Mouse (Mus musculus) left cerebral cortex, postnatal 25 days (tissue): ENCODE measurements around the gene Igsf21. TPM values are rescaled to one million over a fixed set of nuclear protein-coding genes. Genes with fewer than 3 reads are reported as not detected.

Experiments
- DNase-seq, 2 experiments: peaks; one replicate each; pipeline ENCODE4 v3.0.0; 2022; ENCODE audit warnings: low spot score in 2 of 2, mixed read lengths in 1 of 2
- intact Hi-C: fragments of 180-260 bp; cut with DNase I; formaldehyde crosslinking; loops from one replicate; pipeline ENCODE4 v1.15.1; 2025
- total RNA-seq, 2 experiments: library from RNA; stranded (reverse); gene quantifications; 2 replicates each; pipeline ENCODE4 v1.2.3; 2021

Igsf21 gene
- total RNA-seq, 2 experiments from 2014 or later, result 76.8 to 91.4 TPM

DNA sequence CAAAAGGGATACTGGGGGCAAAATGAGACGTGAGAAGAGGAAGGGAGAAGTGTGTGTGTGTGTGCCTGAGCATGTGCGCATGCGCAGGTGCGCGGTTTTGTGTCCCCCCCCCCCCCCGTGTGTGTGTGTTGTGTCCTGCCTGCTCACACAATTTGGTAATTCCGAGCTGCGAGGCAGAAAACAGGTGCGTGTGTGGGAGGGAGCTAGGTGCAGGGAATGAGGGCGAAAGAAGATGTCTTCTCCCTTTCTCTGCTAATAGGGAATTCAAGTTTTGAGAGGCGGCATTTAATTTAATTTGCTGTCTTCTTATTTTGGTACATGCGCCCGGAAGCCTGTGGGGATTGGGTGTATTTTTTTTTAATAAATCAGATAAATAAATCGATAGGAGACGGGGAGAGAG, 211.4 kb downstream of the Igsf21 start:
- no peak for DNase-seq

DNA sequence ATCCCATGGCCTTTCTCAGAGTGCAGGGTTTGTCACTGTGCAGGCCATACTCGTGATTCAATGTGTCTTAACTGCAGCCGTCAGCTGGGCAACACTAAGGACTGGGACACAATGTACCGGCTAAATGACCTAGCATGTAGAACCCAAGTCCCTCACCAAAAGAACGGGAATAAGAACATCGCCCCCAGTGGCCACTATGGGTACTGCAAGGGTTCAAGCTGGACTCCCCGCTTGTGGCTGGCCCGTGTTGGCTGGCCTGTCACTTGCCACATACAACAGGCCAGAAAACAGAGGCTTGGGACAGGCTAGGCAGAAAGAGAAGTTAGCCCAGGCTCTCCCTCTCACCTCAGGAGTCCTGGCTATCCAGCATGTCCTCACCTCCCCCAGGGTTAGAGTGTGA, 213.2 kb downstream of the Igsf21 start:
- DNase-seq, result peak in 1 of 2 experiments; percentile 36
- intact Hi-C loops, result loop anchor here (5.0 kb wide), 2 partner anchors 106 to 156 kb away; no protein-coding TSS in a partner anchor

More for the DNA sequence above, 211.4 kb downstream of the Igsf21 start:
- intact Hi-C loops, result loop anchor here (5.0 kb wide), 1 partner anchor 207 kb away; no protein-coding TSS in a partner anchor

DNA sequence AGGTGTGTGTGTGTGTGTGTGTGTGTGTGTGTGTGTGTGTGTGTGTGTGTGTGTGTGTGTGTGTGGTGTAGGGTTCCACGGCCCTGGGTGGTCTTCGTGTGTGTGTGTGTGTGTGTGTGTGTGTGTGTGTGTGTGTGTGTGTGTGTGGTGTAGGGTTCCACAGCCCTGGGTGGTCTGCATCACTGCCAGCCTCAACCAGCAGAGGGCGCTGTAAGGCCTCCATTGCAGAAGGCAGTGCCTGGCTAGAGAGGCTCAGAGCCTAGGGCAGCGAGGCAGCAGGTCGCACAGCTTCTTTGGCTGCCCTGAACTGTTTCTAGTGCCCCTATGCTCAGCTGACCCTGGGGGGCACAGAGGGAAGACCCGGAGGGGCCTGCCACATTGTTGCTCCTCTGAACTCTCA, 216.2 kb downstream of the Igsf21 start:
- peak in 1 of 2 experiments; percentile 44 for DNase-seq
- intact Hi-C loops, result loop anchor here (2.0 to 5.0 kb wide), 3 partner anchors 46 to 153 kb away; no protein-coding TSS in a partner anchor

DNA sequence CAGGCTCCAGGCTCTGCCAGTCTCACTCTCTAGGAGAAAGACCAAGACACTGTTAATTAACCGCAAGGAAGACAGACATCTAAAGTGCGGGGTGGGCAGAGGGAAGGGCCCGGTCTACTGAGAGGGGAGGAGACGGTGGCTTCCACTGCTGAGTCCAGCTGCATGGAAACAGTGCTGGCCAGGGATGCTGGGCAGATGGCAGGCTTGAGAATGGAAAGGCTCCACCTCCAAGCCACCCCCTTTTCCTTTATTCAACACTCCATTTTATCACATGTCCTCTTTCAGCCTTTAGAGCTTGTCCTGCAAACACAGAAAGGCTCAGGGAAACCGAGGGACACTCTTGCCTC, 216.6 kb downstream of the Igsf21 start:
- intact Hi-C loops, result loop anchor here (2.0 to 5.0 kb wide), 3 partner anchors 47 to 153 kb away; no protein-coding TSS in a partner anchor
- DNase-seq, result peak in 1 of 2 experiments; percentile 62

DNA sequence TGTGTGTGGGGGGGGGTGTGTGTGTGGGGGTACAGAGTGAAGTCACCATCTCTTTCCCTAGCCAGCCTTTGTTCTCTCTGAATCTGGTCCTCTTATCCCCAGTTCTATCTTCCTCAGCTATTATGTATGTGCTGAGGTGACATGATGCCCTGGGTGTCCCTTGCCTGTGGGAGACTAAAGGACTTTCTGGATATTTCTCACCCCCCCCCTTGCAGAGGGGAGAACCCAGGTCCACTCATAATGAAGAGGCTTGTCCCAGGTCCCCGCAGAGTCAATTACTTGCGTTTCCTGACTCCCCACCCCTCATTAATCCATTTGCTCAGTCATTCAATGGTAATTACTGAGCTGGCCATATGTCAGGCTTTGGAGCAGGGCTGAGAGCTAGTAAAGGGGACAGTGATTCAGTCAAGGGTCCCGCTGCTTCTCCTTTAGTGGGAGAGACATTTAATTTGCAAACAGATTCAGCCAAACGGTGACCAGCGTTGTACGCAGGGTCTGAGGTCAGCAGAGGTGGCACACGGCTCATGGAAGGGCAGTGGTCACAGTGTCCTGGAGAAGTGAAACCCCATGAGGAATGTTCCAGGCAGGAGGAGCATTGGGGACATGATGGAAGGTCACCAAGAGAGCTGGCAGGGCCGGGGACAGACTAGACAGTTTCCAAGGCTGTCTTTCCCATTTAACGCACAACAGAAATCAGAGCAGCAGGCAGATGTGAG, 217.1 kb downstream of the Igsf21 start:
- intact Hi-C loops, result loop anchor here (2.0 to 5.0 kb wide), 3 partner anchors 47 to 152 kb away; no protein-coding TSS in a partner anchor
- DNase-seq, result no peak

DNA sequence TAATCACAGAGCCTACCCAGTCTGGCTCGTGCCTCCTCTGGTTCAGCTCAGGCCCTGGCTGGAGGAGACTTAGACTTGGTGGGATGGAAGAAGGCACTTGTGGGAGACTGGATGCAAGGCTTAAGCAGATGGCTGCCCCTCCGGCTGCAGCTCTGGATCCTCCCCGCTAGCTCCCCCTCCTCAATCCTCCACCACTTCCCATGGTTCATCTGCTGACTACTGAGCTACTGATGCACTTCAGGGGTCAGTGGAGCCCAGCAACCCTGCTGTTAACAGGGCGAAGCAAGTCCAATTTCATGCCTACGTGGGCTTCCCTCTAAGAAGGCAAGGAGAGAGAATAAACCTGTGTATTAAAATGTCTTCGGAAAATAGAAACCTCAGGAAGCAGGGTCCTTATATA, 222.8 kb downstream of the Igsf21 start:
- intact Hi-C loops, result no loop called here
- DNase-seq, result no peak

DNA sequence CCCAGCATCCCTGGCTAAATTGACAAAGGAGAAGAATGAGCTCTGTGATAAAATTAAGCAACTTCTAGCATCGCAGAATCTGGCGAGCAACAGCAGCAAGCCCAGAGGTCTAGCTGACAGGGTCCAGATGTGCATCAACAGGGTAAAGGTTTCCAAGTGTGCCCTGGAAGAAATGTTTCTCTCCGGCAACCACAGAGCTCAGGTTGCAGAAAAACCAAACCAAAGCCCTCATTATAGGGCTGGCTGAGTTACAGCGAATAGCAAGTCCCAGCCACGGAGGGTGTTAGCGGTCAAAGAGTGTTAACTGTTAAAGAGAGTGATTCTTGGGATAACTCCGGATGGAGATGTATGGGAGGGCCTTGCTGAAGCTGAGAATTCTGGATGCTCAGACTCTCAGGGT, 230.7 kb downstream of the Igsf21 start:
- DNase-seq, result no peak
- intact Hi-C loops, result no loop called here

DNA sequence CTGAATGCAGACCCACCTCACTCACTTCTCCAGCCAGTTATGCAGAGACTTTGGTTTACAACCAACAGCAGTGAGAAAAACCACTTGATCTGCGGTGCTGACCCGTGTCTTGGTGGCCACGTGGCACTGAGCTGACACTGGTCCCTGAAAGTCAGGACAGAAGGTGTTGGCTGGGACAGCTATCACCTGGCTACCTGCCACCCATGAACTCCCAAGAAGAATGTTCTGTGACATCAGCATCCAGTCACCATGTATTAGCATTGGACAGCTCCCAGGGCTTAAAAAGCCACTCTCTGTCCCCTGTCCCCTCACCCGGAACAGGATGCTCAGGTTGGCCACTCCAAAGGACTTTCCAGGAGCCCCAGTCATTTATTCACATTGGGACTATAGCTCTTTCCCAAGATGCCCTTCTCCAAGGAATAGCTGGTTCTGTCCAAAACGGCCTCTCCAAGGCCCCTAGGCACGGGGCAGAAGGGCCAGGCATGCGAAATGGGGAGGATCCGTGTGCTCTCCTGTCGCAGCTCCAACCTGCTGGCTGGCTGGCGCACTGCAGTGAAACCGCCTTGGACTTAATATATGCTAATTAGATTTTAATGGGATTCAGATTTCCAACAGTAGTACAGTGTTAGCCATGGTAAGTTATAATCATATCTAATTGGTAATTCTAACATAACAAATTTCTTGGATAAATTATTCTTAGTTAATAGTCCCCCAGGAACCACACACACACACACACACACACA, 235.7 kb downstream of the Igsf21 start:
- DNase-seq, result no peak
- intact Hi-C loops, result no loop called here

DNA sequence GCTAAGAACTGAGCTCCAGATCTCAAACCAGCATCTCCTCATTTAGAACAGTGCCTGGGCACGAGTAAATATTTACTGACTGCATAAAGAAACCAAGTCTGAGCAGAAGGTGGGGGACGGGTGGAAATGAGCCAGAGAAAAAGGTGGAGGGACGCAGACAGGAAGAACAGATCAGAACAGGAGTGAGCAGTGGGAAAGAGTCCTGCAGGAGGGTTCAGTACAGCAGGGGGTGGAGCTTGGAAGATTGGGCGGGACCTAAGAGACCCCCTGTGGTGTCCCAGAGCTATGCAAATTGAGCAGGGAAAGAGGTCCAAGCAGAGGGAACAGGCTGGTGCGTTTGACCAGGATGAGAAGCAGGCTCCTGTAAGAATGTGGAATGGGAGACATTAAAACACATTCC, 241.7 kb downstream of the Igsf21 start:
- DNase-seq, result no peak

DNA sequence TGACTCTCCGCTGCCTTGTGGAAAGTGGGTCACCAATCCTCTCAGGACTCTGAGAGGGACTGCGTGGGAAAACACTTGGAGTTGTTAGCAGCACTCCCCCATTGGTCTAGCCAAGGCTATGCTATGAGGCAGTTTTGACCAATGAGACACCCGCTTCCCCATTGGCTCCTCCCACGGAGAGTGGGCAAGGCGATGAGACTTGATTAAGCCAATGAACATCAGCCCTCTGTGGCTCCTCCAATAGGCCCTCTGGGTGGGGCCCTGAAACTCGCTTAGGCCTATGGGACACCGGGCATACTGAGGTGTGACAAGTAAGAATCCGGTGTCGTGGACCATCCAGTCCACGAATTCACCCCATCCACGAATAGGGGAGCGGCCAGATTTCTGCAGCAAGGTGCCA, 242.4 kb downstream of the Igsf21 start:
- peak; percentile 44 to 88 for DNase-seq
- intact Hi-C loops, result no loop called here

More for the DNA sequence above, 241.7 kb downstream of the Igsf21 start:
- intact Hi-C loops, result no loop called here

DNA sequence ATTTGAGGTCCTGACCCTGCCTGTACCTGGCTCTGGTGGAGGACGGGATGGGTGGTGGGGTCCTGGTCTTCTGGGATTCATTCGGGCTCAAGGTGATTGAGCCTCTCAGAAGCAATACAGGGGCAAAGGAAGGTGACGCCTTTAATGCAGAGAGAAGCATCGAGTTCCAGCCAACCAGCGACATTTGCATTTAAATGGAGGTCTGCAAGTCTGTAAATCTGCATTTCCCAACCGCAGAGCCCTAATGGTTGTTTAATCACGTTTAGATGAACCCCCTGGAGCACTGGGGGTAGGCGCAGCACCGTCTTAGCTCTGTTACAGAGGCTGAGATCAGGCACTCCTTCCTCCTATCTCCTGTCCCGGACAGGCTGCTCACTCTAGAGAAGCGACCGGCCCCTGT, 244.5 kb downstream of the Igsf21 start:
- intact Hi-C loops, result no loop called here
- DNase-seq, result no peak

DNA sequence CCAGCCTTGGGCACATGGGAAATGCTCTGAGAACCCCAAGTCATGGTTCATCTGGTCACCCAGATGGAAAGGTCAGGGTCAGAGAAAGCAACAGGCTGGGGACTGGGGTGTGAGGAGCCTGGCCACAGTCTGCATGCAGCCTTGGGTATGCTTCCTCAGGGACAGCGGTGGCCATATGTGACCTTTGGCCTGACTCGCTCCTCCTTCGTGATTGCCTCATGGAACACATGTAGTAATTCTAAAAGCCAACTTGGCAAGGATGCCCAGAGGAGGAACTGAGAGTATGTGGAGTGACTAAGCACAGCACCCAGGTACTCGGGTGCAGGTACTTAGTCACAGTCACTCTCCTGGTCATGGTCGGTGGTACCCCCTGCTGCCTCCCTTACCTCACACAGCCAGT, 245.7 kb downstream of the Igsf21 start:
- DNase-seq, result no peak
- intact Hi-C loops, result no loop called here

DNA sequence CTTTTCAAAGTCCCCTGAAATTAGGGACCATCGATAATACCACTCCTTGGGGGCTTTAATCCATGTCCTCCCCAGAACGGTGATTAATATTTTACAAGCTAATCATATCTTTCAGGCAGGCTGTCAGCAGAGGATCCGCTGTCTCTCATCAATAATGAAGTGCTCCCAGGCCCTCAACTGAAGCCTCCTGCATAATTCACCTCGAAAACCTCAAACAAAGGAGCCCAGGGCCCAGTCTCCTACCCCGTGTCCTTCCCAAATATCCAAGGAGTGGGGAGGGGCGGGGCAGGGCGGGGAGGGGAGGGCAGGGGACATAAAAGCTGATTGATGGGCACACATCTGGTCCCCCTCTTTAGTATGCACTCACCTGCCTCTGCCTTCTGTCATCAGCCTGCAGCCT, 247.6 kb downstream of the Igsf21 start:
- intact Hi-C loops, result no loop called here
- DNase-seq, result no peak

DNA sequence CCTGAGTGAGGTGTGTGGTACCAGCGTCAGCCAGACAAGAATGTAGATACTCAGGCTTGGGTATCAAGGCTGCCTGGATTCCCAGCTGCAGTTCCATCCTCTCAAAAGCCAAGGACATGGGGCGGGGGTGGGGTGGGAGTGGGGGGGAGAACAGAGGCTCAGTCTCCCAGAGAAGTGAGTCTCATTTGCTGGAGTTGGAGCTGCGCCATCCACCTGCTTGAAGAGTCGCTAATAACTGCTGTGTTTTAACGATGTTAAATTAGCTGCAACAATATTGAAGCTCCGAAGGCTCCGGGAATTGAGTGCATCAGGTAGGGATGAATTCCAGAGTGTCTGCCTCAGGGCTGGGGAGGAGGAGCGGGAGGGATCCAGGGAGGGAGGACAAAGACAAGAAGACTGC, 250.9 kb downstream of the Igsf21 start:
- intact Hi-C loops, result no loop called here
- no peak for DNase-seq

DNA sequence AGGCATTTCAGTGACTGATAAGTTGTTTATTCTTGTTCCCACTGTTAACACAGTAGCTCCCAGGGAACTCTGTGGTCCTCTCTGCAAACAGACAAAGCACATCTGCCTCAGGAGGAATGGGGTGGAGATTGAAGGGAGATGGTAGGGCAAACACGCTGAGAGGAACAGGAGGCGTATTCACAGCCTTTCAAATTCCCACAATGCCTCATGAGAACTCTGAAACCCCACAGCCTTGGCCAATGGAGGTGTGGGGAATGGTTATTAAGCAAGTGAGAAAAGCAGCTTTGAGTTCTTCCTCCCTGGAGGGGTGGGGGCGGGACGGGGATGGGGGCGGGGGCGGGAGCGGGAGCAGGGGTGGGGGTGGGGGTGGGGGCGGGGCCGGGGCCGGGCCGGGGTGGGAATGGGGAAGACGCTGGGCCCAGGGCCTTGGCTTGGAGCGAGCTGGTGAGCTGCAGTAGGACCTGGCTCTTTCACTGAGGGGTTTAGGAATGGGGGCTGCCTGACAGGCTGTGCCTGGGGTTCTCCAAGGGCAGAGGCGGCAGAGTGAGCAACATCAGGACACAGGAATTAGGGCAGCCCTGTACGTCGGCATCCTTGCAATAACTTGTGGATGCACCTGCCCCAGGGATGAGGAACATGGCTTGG, 253.4 kb downstream of the Igsf21 start:
- no peak for DNase-seq
- intact Hi-C loops, result no loop called here

DNA sequence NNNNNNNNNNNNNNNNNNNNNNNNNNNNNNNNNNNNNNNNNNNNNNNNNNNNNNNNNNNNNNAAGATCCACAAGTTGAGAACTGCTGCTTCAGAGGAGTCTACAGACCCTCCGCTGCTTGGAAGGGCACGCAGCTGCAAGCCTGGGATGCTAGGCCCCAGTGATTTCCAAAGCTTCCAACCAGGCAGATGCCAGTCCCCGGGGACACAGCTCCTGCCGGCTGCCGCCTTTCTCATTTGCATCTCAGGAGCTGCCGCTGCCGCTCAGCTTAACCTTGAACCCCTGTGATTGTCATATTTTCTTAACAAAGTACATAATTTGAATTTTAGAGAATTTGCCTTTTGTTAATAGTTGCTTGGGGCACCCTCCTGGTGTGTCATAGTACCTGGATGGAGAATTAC, 259.7 kb downstream of the Igsf21 start:
- DNase-seq, result no peak
- intact Hi-C loops, result no loop called here

DNA sequence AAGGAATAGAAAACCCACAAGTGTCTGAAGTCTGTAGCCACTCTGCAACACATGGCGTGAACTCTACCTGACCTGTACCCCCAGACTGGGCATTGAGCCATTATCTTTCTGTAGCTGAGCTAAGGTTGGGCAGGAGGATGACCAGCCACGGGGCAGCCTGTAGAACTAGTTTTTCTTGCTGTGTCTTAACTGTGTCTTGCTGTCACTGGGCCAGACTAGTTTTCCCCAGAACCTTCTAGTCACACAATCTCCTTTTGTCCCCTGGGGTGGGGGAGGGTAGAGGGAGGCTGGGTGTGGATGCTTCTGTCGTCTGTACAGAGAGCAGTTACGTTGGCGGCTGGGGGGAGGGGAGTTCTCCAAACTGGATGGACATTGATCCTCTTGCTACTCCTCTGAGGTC, 267.9 kb downstream of the Igsf21 start:
- intact Hi-C loops, result no loop called here
- DNase-seq, result no peak

DNA sequence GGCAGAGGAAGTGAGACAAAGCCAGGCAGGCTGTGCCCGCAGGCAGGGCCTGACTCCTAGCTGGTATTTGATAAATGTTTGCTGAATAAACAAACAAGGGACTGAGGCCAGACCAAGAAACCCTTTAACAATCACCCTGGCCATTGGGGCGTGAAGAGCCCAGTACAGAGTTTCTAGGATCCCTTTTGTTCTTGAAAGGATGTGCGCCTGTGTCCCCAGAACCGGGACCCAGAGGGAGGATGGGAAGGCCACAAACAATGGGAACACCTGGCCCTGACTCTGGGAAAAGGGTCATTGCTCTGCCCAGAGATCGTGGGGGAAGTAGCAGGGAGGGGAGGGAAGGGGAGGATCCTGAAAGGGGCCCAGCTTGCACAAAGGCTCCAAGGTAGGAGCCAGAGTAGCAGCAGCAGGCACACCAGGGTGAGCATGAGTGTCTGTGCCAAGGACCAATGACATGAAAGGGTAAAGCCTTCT, 269.2 kb downstream of the Igsf21 start:
- DNase-seq, result no peak
- intact Hi-C loops, result no loop called here
